Mouse (Mus musculus): Measurements from ENCODE around the gene Zbtb43.

Zbtb43 gene

GRCm38 (mm10) chr2:33426640-33427398 lies 41.5 kb downstream of the Zbtb43 start:
- DNase-seq, result no peak

GRCm38 (mm10) chr2:33417454-33417853 lies 50.9 kb downstream of the Zbtb43 start:
- no peak for DNase-seq

- no peak for DNase-seq
Measured at GRCm38 (mm10) chr2:33414019-33414418, 54.3 kb downstream of the Zbtb43 start.

- DNase-seq, result no peak
Measured at GRCm38 (mm10) chr2:33412111-33412510, 56.2 kb downstream of the Zbtb43 start.

- DNase-seq, result no peak
Measured at GRCm38 (mm10) chr2:33403511-33404003, 64.8 kb downstream of the Zbtb43 start.

GRCm38 (mm10) chr2:33402638-33403037 lies 65.7 kb downstream of the Zbtb43 start:
- DNase-seq, result no peak

GRCm38 (mm10) chr2:33402236-33402635 lies 66.1 kb downstream of the Zbtb43 start:
- peak; percentile 56 to 59 for DNase-seq

GRCm38 (mm10) chr2:33401217-33401616 lies 67.1 kb downstream of the Zbtb43 start:
- no peak for DNase-seq

GRCm38 (mm10) chr2:33400541-33400940 lies 67.8 kb downstream of the Zbtb43 start:
- no peak for DNase-seq

Measured in B cell, adult 2 months (primary cell).